Mouse (Mus musculus): ENCODE data around the gene Pgc.

Gene Pgc

GRCm38 (mm10) chr17:47726566-47726965 is at the start of gene Pgc:
Gene Pgc, plus strand, starts transcription at chr17:47726842.
- no peak for DNase-seq (ENCODE audit: low spot score)

GRCm38 (mm10) chr17:47678238-47678637 is 48.4 kb upstream of the Pgc start:
- DNase-seq (ENCODE audit: low spot score), result no peak

- DNase-seq (ENCODE audit: low spot score), result no peak
These were observed 47.9 kb upstream of the Pgc start for GRCm38 (mm10) chr17:47678702-47679101.

GRCm38 (mm10) chr17:47682836-47683235 is 43.8 kb upstream of the Pgc start:
- DNase-seq (ENCODE audit: low spot score), result no peak

- DNase-seq (ENCODE audit: low spot score), result peak; percentile 75
These were observed 39.0 kb upstream of the Pgc start for GRCm38 (mm10) chr17:47687409-47688343.

- no peak for DNase-seq (ENCODE audit: low spot score)
These were observed 38.4 kb upstream of the Pgc start, which contains the start of gene Tomm6 for GRCm38 (mm10) chr17:47688344-47688607. Gene Tomm6, minus strand, starts transcription at chr17:47688386.

GRCm38 (mm10) chr17:47688608-47689575 is 37.8 kb upstream of the Pgc start, which contains the start of gene Frs3:
Gene Frs3, plus strand, starts transcription at chr17:47689030.
- DNase-seq (ENCODE audit: low spot score), result no peak

- no peak for DNase-seq (ENCODE audit: low spot score)
These were observed 36.7 kb upstream of the Pgc start for GRCm38 (mm10) chr17:47689894-47690293.

- DNase-seq (ENCODE audit: low spot score), result no peak
These were observed 35.0 kb upstream of the Pgc start for GRCm38 (mm10) chr17:47691650-47692049.

GRCm38 (mm10) chr17:47693671-47694441 is 32.8 kb upstream of the Pgc start:
- DNase-seq (ENCODE audit: low spot score), result no peak

- no peak for DNase-seq (ENCODE audit: low spot score)
These were observed 32.4 kb upstream of the Pgc start, which contains the start of gene Gm21981 for GRCm38 (mm10) chr17:47694442-47694502. Gene Gm21981, minus strand, starts transcription at chr17:47694455.

- DNase-seq (ENCODE audit: low spot score), result peak; percentile 94
These were observed 31.9 kb upstream of the Pgc start, which contains the start of gene Prickle4 for GRCm38 (mm10) chr17:47694503-47695336. Gene Prickle4, minus strand, starts transcription at chr17:47694736.

GRCm38 (mm10) chr17:47695337-47695710 is 31.3 kb upstream of the Pgc start:
- no peak for DNase-seq (ENCODE audit: low spot score)

GRCm38 (mm10) chr17:47698156-47698555 is 28.5 kb upstream of the Pgc start:
- no peak for DNase-seq (ENCODE audit: low spot score)

- no peak for DNase-seq (ENCODE audit: low spot score)
These were observed 27.6 kb upstream of the Pgc start for GRCm38 (mm10) chr17:47699055-47699454.

- DNase-seq (ENCODE audit: low spot score), result no peak
These were observed 24.8 kb upstream of the Pgc start for GRCm38 (mm10) chr17:47701793-47702192.

GRCm38 (mm10) chr17:47702548-47703345 is 23.9 kb upstream of the Pgc start:
- DNase-seq (ENCODE audit: low spot score), result no peak

- DNase-seq (ENCODE audit: low spot score), result no peak
These were observed 23.1 kb upstream of the Pgc start for GRCm38 (mm10) chr17:47703556-47703955.

GRCm38 (mm10) chr17:47704692-47705091 is 21.9 kb upstream of the Pgc start:
- no peak for DNase-seq (ENCODE audit: low spot score)

- DNase-seq (ENCODE audit: low spot score), result no peak
These were observed 20.4 kb upstream of the Pgc start for GRCm38 (mm10) chr17:47706196-47706595.

- DNase-seq (ENCODE audit: low spot score), result no peak
These were observed 18.7 kb upstream of the Pgc start for GRCm38 (mm10) chr17:47707961-47708360.
